Mouse (Mus musculus) megakaryocyte, embryonic 14.5 days (primary cell): Measurements from ENCODE around the gene Uqcc2.

Experiments
- FLI1 ChIP-seq: IDR thresholded peaks from 2 replicates; pipeline ENCODE4 v1.6.1; 2012; ENCODE audit warnings: low read length, inconsistent platforms, mixed read lengths
- GATA1 ChIP-seq: IDR thresholded peaks from 3 replicates; pipeline ENCODE4 v1.6.1; 2012; ENCODE audit warnings: mixed read lengths, low read length, inconsistent platforms, borderline replicate concordance

DNA sequence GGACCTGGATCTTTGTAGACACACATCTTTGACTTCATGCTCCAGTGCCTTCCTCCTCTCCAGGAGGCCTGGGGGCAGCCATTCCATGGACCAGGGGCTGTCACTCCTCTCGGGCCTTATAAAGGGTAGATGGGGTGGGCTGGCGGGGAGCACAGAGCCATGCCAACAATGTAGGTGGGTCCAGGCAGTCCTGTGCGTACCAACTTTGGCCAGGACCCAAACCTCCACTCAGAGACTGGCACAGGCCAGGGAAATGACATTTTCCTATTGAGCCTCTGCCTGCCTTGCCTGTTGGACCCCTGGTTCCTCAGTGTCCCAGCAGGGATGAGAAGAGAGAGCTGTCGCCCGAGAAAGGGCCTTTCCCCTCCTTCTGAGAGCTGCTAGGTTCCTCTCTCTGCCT is 48.7 kb upstream of the Uqcc2 start:
- no peak for TF ChIP-seq GATA1
- no peak for TF ChIP-seq FLI1
